Mouse (Mus musculus): ENCODE results near the gene Ripor1. TPM values are rescaled to one million over a fixed set of nuclear protein-coding genes. Genes with fewer than 3 reads are reported as not detected.
"Not testable (repeated sequence)": the region's sequence is repeated elsewhere in the genome, so short reads cannot be mapped to it uniquely, and the experiment has no call there.

Gene Ripor1
- polyA plus RNA-seq, 1 experiment, result 28.7 TPM

GRCm38 (mm10) chr8:105596362-105597034 lies 8.6 kb upstream of the Ripor1 start:
- H3ac ChIP-seq (ENCODE audit: control insufficient read depth, insufficient read length, low read depth), result peak overlapping the region; percentile 30
- H3K79me3 ChIP-seq (ENCODE audit: low read depth), result no peaks in the 10 kb centered on the region
- H3K27me3 ChIP-seq (ENCODE audit: control insufficient read depth, insufficient read depth, insufficient read length), result no peaks in the 10 kb centered on the region
- no peaks in the 10 kb centered on the region for H3K36me3 ChIP-seq (ENCODE audit: control insufficient read depth, insufficient read depth)
- TF ChIP-seq CTCF (IDR thresholded peaks at IDR 0.05; ENCODE audit: control insufficient read depth, insufficient read depth, insufficient read length) (peak; percentile 70), USF1 (IDR thresholded peaks at IDR 0.05; ENCODE audit: low read depth) (no peak)
- no peak overlapping the region for H3K4me3 ChIP-seq (ENCODE audit: insufficient read depth, poor library complexity, severe bottlenecking)
- peaks cover 14% of the 10 kb centered on the region for H3K79me2 ChIP-seq (ENCODE audit: control insufficient read depth, insufficient read depth)

GRCm38 (mm10) chr8:105598777-105599176 lies 6.3 kb upstream of the Ripor1 start:
- no peak overlapping the region for H3K4me3 ChIP-seq (ENCODE audit: insufficient read depth, poor library complexity, severe bottlenecking)
- no peaks in the 10 kb centered on the region for H3K79me3 ChIP-seq (ENCODE audit: low read depth)
- H3K27me3 ChIP-seq (ENCODE audit: control insufficient read depth, insufficient read depth, insufficient read length), result no peaks in the 10 kb centered on the region
- TF ChIP-seq USF1 (IDR thresholded peaks at IDR 0.05; ENCODE audit: low read depth) (no peak), CEBPB (IDR thresholded peaks at IDR 0.05; ENCODE audit: low read depth) (no peak), MYOG (IDR thresholded peaks at IDR 0.05; ENCODE audit: control insufficient read depth, extremely low read depth, insufficient read length) (no peak), MYOD1 (IDR thresholded peaks at IDR 0.05; ENCODE audit: control insufficient read depth, insufficient read length, low read depth) (no peak), CTCF (IDR thresholded peaks at IDR 0.05; ENCODE audit: control insufficient read depth, insufficient read depth, insufficient read length) (no peak), FOSL1 (IDR thresholded peaks at IDR 0.05; ENCODE audit: insufficient read depth, low read length, poor library complexity, severe bottlenecking) (no peak)
- H3K79me2 ChIP-seq (ENCODE audit: control insufficient read depth, insufficient read depth), result peaks cover 14% of the 10 kb centered on the region
- no peaks in the 10 kb centered on the region for H3K36me3 ChIP-seq (ENCODE audit: control insufficient read depth, insufficient read depth)
- no peak overlapping the region for H3ac ChIP-seq (ENCODE audit: control insufficient read depth, insufficient read length, low read depth)

- peak overlapping the region; percentile 33 for H3ac ChIP-seq (ENCODE audit: control insufficient read depth, insufficient read length, low read depth)
- H3K36me3 ChIP-seq (ENCODE audit: control insufficient read depth, insufficient read depth), result no peaks in the 10 kb centered on the region
- H3K79me3 ChIP-seq (ENCODE audit: low read depth), result peaks cover 2% of the 10 kb centered on the region
- H3K79me2 ChIP-seq (ENCODE audit: control insufficient read depth, insufficient read depth), result peaks cover 10% of the 10 kb centered on the region
- H3K4me3 ChIP-seq (ENCODE audit: insufficient read depth, poor library complexity, severe bottlenecking), result no peak overlapping the region
- no peaks in the 10 kb centered on the region for H3K27me3 ChIP-seq (ENCODE audit: control insufficient read depth, insufficient read depth, insufficient read length)
- TF ChIP-seq MYOD1 (IDR thresholded peaks at IDR 0.05; ENCODE audit: control insufficient read depth, insufficient read length, low read depth), result no peak
- TF ChIP-seq CTCF (IDR thresholded peaks at IDR 0.05; ENCODE audit: control insufficient read depth, insufficient read depth, insufficient read length), result no peak
- TF ChIP-seq USF1 (IDR thresholded peaks at IDR 0.05; ENCODE audit: low read depth), result peak; percentile 72
These were observed 3.8 kb upstream of the Ripor1 start for GRCm38 (mm10) chr8:105601301-105601700.

GRCm38 (mm10) chr8:105602540-105602939 lies 2.5 kb upstream of the Ripor1 start:
- H3K27me3 ChIP-seq (ENCODE audit: control insufficient read depth, insufficient read depth, insufficient read length); H3K4me3 ChIP-seq (ENCODE audit: insufficient read depth, poor library complexity, severe bottlenecking); H3K36me3 ChIP-seq (ENCODE audit: control insufficient read depth, insufficient read depth); H3ac ChIP-seq (ENCODE audit: control insufficient read depth, insufficient read length, low read depth): not testable (repeated sequence)
- Histone ChIP-seq H3K79me2 (ENCODE audit: control insufficient read depth, insufficient read depth) (peaks cover 22% of the 10 kb centered on the region), H3K79me3 (ENCODE audit: low read depth) (peaks cover 10% of the 10 kb centered on the region)

- Histone ChIP-seq H3K79me2 (ENCODE audit: control insufficient read depth, insufficient read depth) (peaks cover 53% of the 10 kb centered on the region), H3K27me3 (ENCODE audit: control insufficient read depth, insufficient read depth, insufficient read length) (no peaks in the 10 kb centered on the region), H3K4me3 (ENCODE audit: insufficient read depth, poor library complexity, severe bottlenecking) (peak overlapping the region; percentile 68), H3K79me3 (ENCODE audit: low read depth) (peaks cover 31% of the 10 kb centered on the region), H3K36me3 (ENCODE audit: control insufficient read depth, insufficient read depth) (no peaks in the 10 kb centered on the region), H3ac (ENCODE audit: control insufficient read depth, insufficient read length, low read depth) (peak overlapping the region; percentile 99)
- TF ChIP-seq CTCF (IDR thresholded peaks at IDR 0.05; ENCODE audit: control insufficient read depth, insufficient read depth, insufficient read length), result no peak
- no peak for TF ChIP-seq MYOG (IDR thresholded peaks at IDR 0.05; ENCODE audit: control insufficient read depth, extremely low read depth, insufficient read length)
- no peak for TF ChIP-seq USF1 (IDR thresholded peaks at IDR 0.05; ENCODE audit: low read depth)
- no peak for TF ChIP-seq MYOD1 (IDR thresholded peaks at IDR 0.05; ENCODE audit: control insufficient read depth, insufficient read length, low read depth)
- TF ChIP-seq CEBPB (IDR thresholded peaks at IDR 0.05; ENCODE audit: low read depth), result no peak
- no peak for TF ChIP-seq MAX (IDR thresholded peaks at IDR 0.05)
- TF ChIP-seq FOSL1 (IDR thresholded peaks at IDR 0.05; ENCODE audit: insufficient read depth, low read length, poor library complexity, severe bottlenecking), result no peak
These were observed 585 bp downstream of the Ripor1 start for GRCm38 (mm10) chr8:105605491-105606188.

- TF ChIP-seq CEBPB (IDR thresholded peaks at IDR 0.05; ENCODE audit: low read depth) (no peak), USF1 (IDR thresholded peaks at IDR 0.05; ENCODE audit: low read depth) (peak; percentile 23)
These were observed 1.4 kb downstream of the Ripor1 start for GRCm38 (mm10) chr8:105606189-105607023.

More at GRCm38 (mm10) chr8:105606189-105607023, 1.4 kb downstream of the Ripor1 start:
- peaks cover 60% of the 10 kb centered on the region for H3K79me2 ChIP-seq (ENCODE audit: control insufficient read depth, insufficient read depth)
- no peaks in the 10 kb centered on the region for H3K27me3 ChIP-seq (ENCODE audit: control insufficient read depth, insufficient read depth, insufficient read length)
- H3K4me3 ChIP-seq (ENCODE audit: insufficient read depth, poor library complexity, severe bottlenecking), result peak overlapping the region; percentile 68
- H3K79me3 ChIP-seq (ENCODE audit: low read depth), result peaks cover 35% of the 10 kb centered on the region
- no peaks in the 10 kb centered on the region for H3K36me3 ChIP-seq (ENCODE audit: control insufficient read depth, insufficient read depth)
- peak overlapping the region; percentile 99 for H3ac ChIP-seq (ENCODE audit: control insufficient read depth, insufficient read length, low read depth)

All from C2C12 (cell line).